Mouse (Mus musculus) heart, embryonic 11.5 days (tissue): ENCODE measurements around the gene Slc1a7. TPM values are rescaled to one million over a fixed set of nuclear protein-coding genes. Genes with fewer than 3 reads are reported as not detected.

ENCODE experiments used
- ATAC-seq: fragments of 200-750 bp; cut with Nextera tagmentation; replicated peaks from 2 replicates; pipeline ENCODE4 v1.8.0; 2017; ENCODE audit warnings: moderate library complexity; ENCODE audit not compliant: insufficient number of reproducible peaks, low FRiP score, low TSS enrichment
- H3K27ac ChIP-seq: fragments of 300-500 bp; sonication (generic); 2 replicates; pipeline ENCODE4 v1.5.1; 2014; ENCODE audit warnings: mild to moderate bottlenecking, low read depth, low read length
- H3K27me3 ChIP-seq: fragments of 300-500 bp; sonication (generic); 2 replicates; pipeline ENCODE4 v1.6.1; 2014; ENCODE audit warnings: mild to moderate bottlenecking, low read length, mixed read lengths; ENCODE audit not compliant: control insufficient read depth, insufficient read depth
- H3K36me3 ChIP-seq: fragments of 300-500 bp; sonication (generic); 2 replicates; pipeline ENCODE4 v1.6.1; 2014; ENCODE audit warnings: mild to moderate bottlenecking, low read length, moderate library complexity, mixed read lengths; ENCODE audit not compliant: control insufficient read depth, insufficient read depth
- H3K4me1 ChIP-seq: fragments of 300-500 bp; sonication (generic); 2 replicates; pipeline ENCODE4 v1.6.1; 2014; ENCODE audit warnings: low read length; ENCODE audit not compliant: control insufficient read depth, insufficient read depth
- H3K4me2 ChIP-seq: fragments of 300-500 bp; sonication (generic); 2 replicates; pipeline ENCODE4 v1.6.1; 2014; ENCODE audit warnings: mild to moderate bottlenecking, moderate library complexity
- H3K4me3 ChIP-seq: fragments of 300-500 bp; sonication (generic); 2 replicates; pipeline ENCODE4 v1.5.1; 2014; ENCODE audit warnings: low read depth, low read length
- H3K9ac ChIP-seq: fragments of 300-500 bp; sonication (generic); 2 replicates; pipeline ENCODE4 v1.6.1; 2014; ENCODE audit warnings: mild to moderate bottlenecking, low read depth, low read length, moderate library complexity
- H3K9me3 ChIP-seq: fragments of 300-500 bp; sonication (generic); replicated peaks from 2 replicates; pipeline ENCODE4 v1.6.1; 2016; ENCODE audit warnings: low read length; ENCODE audit not compliant: control insufficient read depth
- WGBS: fragments of 180-500 bp; shearing (Covaris S2); extraction: QIAGEN DNeasy Blood & Tissue Kit; methylation state at CpG from one replicate; pipeline ENCODE4 v1.1.7; 2014; ENCODE audit not compliant: insufficient replicate concordance; 5-methylcytosine and 5-hydroxymethylcytosine counted together
- polyA plus RNA-seq: library from polyadenylated mRNA; unstranded; fragments of >200 nt; fragmentation: Nextera tagmentation; extraction: Ambion mirVana; gene quantifications from 2 replicates; pipeline ENCODE4 v1.2.1, GENCODE M21; 2014

Slc1a7 gene
- polyA plus RNA-seq, 1 experiment from 2014 or later: not detected

DNA sequence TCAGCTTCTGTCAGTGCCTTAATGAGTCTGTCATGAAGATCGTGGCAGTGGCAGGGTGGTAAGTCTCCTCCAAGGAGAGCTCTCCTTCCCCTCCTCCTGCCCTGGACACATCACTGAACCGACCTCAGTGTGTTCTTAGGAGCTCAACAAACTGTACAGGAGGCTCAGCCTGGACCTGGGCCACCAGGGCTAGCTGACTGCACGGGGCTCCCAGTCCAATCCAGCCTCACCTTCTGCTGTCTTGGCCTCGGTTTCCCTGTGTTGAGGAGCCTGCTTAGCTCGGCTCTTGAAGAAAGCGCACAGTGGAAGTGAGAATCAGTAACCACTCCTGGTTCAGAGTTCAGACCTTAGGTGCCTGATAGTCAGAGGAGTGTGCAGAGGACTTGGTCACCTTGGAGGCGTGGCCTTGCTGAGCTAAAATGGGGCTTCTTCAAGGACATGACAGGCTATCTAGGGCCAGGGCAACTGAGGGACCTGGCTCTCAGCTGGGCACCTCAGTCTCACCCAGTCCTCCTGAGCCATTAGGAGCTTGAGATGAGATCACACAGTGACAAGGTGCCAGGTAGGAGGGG, 39.5 kb downstream of the Slc1a7 start:
- Histone ChIP-seq H3K9ac (no peak overlapping the region), H3K27ac (no peak overlapping the region), H3K4me1 (no peaks in the 10 kb centered on the region), H3K4me2 (no peak overlapping the region), H3K9me3 (no peaks in the 10 kb centered on the region), H3K27me3 (no peaks in the 10 kb centered on the region), H3K4me3 (no peak overlapping the region), H3K36me3 (no peaks in the 10 kb centered on the region)
- 70% methylated on average over 7 of the region's 7 CpGs for WGBS
- no peak for ATAC-seq

DNA sequence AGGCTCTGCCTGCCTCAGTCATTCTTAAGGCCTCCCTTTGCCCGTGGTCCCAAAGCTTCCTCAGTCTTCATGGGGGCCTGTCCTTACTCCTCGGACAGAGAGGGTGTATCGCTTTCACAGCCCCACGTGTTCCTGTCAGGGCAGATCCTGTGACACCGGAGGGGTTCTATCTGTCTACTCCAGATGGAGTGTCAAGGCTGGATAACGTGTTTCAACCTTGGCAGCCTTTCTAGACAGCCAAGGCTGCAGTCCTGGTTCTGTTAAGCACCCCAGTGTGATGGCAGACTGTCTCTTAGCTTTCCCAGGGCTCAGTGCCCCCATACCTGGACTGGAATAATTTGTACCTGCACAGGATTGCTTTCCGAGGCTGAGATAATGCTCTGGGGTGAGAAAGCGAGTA, 40.4 kb downstream of the Slc1a7 start:
- no peak overlapping the region for H3K9ac ChIP-seq
- no peaks in the 10 kb centered on the region for H3K9me3 ChIP-seq
- no peaks in the 10 kb centered on the region for H3K4me1 ChIP-seq
- WGBS: 54% methylated on average over 8 of the region's 8 CpGs
- no peak overlapping the region for H3K27ac ChIP-seq
- H3K4me3 ChIP-seq: no peak overlapping the region
- no peaks in the 10 kb centered on the region for H3K27me3 ChIP-seq
- H3K36me3 ChIP-seq: no peaks in the 10 kb centered on the region
- H3K4me2 ChIP-seq: no peak overlapping the region; the same call in 1 of the 2 replicates
- ATAC-seq: 0 out of 2 replicates have a peak, but pooled peaks have one; percentile 44

DNA sequence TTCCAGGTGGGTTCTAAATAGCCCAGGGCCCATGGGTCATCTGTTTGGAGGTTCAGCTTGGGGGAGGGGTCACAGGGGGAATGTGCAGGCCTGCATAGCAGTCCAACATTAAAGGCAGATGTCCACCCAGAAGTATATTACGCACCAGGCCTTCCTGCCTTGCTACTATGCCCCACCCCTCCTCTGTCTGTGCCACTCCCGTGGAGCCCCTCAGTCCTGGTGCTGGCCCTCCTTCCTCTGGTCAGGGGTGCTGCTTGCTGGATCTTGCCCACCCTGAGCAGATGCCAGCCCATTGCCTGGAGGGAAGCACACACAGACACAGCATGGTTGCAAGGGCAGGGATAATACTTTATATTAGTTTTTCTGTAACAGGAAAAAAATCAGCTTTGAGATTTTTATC, 46.3 kb downstream of the Slc1a7 start:
- H3K4me3 ChIP-seq: no peak overlapping the region
- ATAC-seq: no peak
- 68% methylated on average over 2 of the region's 2 CpGs for WGBS
- no peak overlapping the region for H3K9ac ChIP-seq
- H3K9me3 ChIP-seq: no peaks in the 10 kb centered on the region
- H3K4me1 ChIP-seq: 0 out of 2 replicates have a peak, but pooled peaks cover 6% of the 10 kb centered on the region
- no peak overlapping the region for H3K4me2 ChIP-seq
- no peak overlapping the region for H3K27ac ChIP-seq
- no peaks in the 10 kb centered on the region for H3K27me3 ChIP-seq
- H3K36me3 ChIP-seq: no peaks in the 10 kb centered on the region

DNA sequence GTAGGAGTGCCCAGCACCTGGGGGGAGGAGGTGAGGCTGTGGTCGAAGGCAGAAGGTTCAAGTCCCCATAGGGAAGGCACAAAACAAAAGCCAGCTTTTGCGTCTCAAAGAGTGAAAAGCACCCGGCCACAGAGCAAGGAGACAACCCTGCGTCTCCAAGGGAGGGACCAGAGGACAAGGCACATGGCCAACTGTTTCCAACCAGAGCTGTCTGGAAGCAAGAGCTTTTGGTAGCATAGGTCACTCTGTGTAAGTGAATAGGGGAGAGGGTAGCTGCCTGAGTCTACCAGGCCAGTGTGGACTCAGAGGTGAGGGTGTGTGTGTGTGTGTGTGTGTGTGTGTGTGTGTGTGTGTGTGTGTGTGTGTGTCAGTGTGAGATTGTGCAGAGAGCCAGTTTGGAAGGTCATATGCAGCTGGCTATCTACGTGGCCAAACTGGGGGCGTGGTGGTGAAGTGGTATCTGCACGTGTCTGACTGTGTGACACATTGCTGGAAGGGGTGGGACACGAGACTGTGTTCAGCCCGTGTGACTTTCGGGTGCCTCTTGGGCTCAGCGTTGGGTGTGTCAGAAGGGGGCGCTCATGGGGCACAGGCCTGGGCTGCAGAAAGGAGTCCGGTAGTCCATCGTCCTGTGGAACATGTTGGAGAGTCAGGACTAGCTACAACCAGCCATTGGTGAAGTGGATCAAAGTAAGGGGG, 47.1 kb downstream of the Slc1a7 start:
- 57% methylated on average over 14 of the region's 14 CpGs for WGBS
- H3K4me2 ChIP-seq: no peak overlapping the region
- ATAC-seq: peak; percentile 80
- no peak overlapping the region for H3K9ac ChIP-seq
- no peak overlapping the region for H3K27ac ChIP-seq
- H3K36me3 ChIP-seq: no peaks in the 10 kb centered on the region
- H3K4me1 ChIP-seq: 0 out of 2 replicates have a peak, but pooled peaks cover 6% of the 10 kb centered on the region
- no peaks in the 10 kb centered on the region for H3K27me3 ChIP-seq
- no peak overlapping the region for H3K4me3 ChIP-seq
- H3K9me3 ChIP-seq: no peaks in the 10 kb centered on the region

DNA sequence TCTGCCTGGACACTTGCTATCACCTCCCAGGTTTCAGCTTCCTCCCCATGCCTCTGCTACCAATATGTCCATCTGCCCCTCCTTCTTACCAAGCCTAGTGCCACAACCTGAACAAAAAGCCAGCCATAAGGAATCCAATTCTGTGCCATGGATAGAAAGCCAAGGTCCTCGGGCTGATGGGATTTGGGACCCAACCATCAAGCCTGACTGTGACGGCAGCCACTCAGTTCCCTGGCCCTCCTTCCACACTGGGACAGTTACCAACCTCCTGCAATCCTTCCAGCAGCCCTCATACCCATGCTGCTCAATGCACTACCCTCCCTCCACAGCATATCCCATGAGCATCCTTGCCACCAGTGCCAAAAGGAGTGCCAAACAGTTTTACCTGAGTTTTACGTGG, 48.2 kb downstream of the Slc1a7 start:
- Histone ChIP-seq H3K9ac (no peak overlapping the region), H3K9me3 (no peaks in the 10 kb centered on the region), H3K27ac (no peak overlapping the region), H3K36me3 (no peaks in the 10 kb centered on the region), H3K4me2 (no peak overlapping the region), H3K27me3 (no peaks in the 10 kb centered on the region), H3K4me1 (0 out of 2 replicates have a peak, but pooled peaks cover 9% of the 10 kb centered on the region), H3K4me3 (no peak overlapping the region)
- ATAC-seq: no peak
- WGBS: 88% methylated on average over 3 of the region's 3 CpGs

DNA sequence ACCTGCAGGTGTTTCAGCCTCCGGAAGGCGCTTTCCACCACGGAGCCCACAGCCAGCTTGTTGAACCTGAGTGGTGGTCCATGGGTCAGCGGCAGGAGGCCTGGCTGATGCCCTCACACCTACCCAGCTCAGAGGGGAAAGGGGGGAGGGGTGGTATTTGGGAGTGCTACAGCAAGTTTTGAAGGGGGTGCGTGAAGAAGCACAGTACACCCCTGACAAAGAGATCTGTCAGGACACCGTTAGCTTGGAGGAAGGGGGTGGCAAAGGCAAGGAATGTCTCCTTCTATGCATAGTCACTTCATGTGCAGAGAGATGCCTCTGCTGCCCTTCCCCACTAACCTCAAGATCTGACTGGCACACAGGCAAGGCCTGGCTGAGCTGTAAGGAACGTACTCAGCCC, 49.7 kb downstream of the Slc1a7 start:
- no peak for ATAC-seq
- no peaks in the 10 kb centered on the region for H3K36me3 ChIP-seq
- no peaks in the 10 kb centered on the region for H3K27me3 ChIP-seq
- no peaks in the 10 kb centered on the region for H3K9me3 ChIP-seq
- no peak overlapping the region for H3K27ac ChIP-seq
- 72% methylated on average over 7 of the region's 7 CpGs for WGBS
- H3K4me2 ChIP-seq: no peak overlapping the region
- H3K4me1 ChIP-seq: 0 out of 2 replicates have a peak, but pooled peaks cover 10% of the 10 kb centered on the region
- H3K9ac ChIP-seq: no peak overlapping the region
- no peak overlapping the region for H3K4me3 ChIP-seq

DNA sequence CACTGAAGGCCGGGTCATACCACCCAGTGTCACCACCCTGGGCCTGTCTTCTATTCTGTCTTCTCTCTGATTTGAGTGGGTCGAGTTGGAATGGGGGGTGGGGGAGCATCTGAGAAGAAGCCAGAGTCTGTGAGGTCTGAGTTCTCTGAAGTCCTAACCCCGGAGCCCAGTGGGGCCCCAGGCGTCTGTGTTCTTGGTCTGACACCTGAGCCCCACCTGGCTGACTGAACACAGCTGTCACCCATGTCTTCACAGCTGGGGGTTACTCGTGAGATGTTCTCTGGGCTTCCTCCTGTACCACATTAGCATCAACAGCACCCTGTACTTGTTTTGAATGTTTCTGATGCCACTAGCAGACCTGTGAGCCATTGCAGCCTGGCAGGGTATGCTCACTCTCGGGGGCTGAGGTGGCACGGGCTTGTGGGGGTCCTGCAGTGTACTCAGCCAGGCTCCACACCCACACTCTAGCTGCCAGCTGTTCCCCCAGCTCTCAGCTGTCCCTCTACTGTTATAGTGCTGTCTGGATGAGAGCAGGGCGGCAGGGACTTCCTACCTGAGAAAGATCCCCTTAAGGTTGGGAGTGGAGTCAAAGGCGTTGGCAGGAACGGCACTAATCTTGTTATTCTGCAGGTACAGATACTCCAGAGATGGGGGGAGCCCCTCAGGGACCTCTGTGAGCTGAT, 50.2 kb downstream of the Slc1a7 start:
- Histone ChIP-seq H3K36me3 (no peaks in the 10 kb centered on the region), H3K27ac (no peak overlapping the region), H3K4me2 (no peak overlapping the region), H3K4me1 (0 out of 2 replicates have a peak, but pooled peaks cover 10% of the 10 kb centered on the region), H3K4me3 (no peak overlapping the region), H3K9me3 (no peaks in the 10 kb centered on the region), H3K9ac (no peak overlapping the region), H3K27me3 (no peaks in the 10 kb centered on the region)
- no peak for ATAC-seq
- WGBS: 34% methylated on average over 10 of the region's 10 CpGs

DNA sequence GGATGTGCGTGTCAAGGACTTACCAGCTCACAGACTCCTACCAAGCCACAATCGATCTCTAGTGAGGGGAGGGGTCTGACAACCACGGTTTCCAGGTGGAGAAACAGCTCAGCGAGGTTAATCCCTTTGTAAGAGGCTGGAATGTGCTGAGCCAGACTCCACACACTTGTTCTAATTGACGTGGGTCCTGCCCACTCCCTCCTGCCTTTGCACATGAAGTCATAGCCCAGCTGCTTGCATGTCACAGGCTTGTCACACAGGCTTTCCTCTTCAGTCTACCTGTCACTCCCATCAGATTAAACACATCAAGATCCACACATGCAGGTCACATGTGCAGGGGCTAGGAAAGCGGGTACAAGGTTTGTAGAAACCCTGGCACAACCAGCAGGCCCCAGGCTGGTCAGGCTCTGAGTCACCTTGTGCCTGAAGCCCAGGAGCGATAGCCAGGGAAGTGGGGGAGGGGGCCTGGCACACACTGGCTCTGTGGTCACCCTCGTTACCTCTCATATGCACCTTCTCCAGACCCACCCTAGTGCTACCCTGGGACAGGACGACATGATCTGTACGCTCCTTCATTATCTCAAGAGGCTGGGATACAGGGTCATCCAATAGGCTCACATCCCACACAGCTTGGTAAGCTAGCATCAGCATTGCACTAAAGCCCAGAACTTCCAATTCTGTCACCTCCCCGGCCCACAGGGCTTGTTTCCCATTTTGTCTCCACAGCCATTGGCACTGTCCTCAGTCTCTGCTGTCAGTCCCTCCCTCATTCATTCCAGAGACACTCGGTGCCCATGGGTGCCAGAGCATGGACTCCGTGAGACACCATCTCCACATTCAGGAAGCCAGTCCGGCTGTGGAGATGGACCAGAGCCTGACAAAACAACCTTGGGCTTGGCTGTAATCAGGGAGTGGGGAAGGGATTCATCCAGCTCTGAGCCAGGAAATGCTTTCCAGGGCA, 51.1 kb downstream of the Slc1a7 start:
- no peaks in the 10 kb centered on the region for H3K36me3 ChIP-seq
- no peak overlapping the region for H3K4me2 ChIP-seq
- no peak overlapping the region for H3K4me3 ChIP-seq
- 44% methylated on average over 13 of the region's 14 CpGs for WGBS
- H3K4me1 ChIP-seq: 0 out of 2 replicates have a peak, but pooled peaks cover 10% of the 10 kb centered on the region
- no peaks in the 10 kb centered on the region for H3K27me3 ChIP-seq
- ATAC-seq: no peak
- no peak overlapping the region for H3K9ac ChIP-seq
- no peak overlapping the region for H3K27ac ChIP-seq
- no peaks in the 10 kb centered on the region for H3K9me3 ChIP-seq
